Mouse (Mus musculus) stomach, postnatal 0 days (tissue): ENCODE data around the gene Gm281.

Experiments used
- CTCF ChIP-seq: IDR thresholded peaks from 2 replicates; pipeline ENCODE4 v1.5.1; 2016; ENCODE audit warnings: antibody characterized with exemption, low read depth, mild to moderate bottlenecking, moderate library complexity
- EP300 ChIP-seq: optimal IDR thresholded peaks from 2 replicates; pipeline ENCODE3; 2016; ENCODE audit warnings: antibody characterized with exemption

DNA sequence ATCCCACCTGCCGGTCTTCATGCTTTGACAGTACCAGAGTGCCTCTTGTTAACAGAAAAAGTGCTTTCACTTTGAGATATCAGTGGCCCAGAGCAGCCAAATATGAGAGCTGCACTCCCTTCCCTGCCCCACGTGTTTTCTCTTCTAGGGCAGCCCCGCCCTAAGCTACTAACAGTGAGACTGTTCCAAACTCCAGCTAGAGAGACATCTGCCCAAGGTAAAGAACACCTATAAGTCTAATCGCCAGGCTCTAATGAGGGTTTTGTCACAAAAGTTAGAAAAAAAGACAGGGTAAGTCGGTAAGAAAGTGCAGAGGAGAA, 19.7 kb upstream of the Gm281 start:
- TF ChIP-seq CTCF: no peak
- no peak for TF ChIP-seq EP300
